Mouse (Mus musculus): ENCODE measurements around the gene Apol7e.

- TF ChIP-seq POLR2A (IDR thresholded peaks at IDR 0.05; ENCODE audit: insufficient read depth, low read length): no peak
- TF ChIP-seq CTCF (IDR thresholded peaks at IDR 0.05; ENCODE audit: low read depth, low read length): no peak
- no peak for TF ChIP-seq EP300 (IDR thresholded peaks at IDR 0.05; ENCODE audit: insufficient read depth, low read depth, low read length)
Observed at GRCm38 (mm10) chr15:77760037-77760436, 61.4 kb downstream of the Apol7e start.

Data from ES-Bruce4 (cell line).